Mouse (Mus musculus) gastrocnemius, adult 8-10 months (tissue): Measurements from ENCODE around the gene Camsap3. TPM values are rescaled to one million over a fixed set of nuclear protein-coding genes. Genes with fewer than 3 reads are reported as not detected.
A peak's percentile ranks its signal among the peaks of the same experiment; 100 is the strongest.

Source experiments
- DNase-seq, 2 experiments: peaks; one replicate each; pipeline ENCODE4 v3.0.0; 2022; ENCODE audit warnings: low spot score in 2 of 2
- total RNA-seq, 4 experiments: library from RNA; stranded (reverse); gene quantifications; 2 replicates each; pipeline ENCODE4 v1.2.4; 2022

Camsap3 gene
- total RNA-seq, 4 experiments from 2014 or later: 0.12 to 0.46 (median 0.24) TPM

DNA sequence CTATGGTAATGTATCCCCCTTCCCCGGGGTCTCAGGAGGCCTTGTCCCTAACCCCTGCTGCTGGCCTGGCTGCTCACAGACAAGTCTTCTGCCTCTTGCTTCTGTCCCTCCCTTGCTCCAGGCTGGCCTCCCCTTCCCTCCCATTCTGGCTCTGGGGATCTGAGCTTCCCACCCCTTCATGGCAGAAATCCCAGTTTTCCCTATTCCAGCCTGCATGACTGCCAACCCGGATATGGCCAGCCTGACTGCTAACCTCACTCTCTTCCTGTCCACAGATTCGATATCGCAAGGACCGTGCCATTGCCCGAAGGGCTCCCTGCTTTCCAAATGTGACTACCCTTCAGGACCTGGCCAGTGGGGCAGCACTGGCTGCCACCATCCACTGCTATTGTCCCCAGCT, 13.3 kb downstream of the Camsap3 start:
- peak; percentile 40 to 48 for DNase-seq

- DNase-seq: no peak
Measured at GRCm38 (mm10) chr8:3603439-3603838, 16.3 kb downstream of the Camsap3 start.

- no peak for DNase-seq
Measured at GRCm38 (mm10) chr8:3606593-3606992, 19.5 kb downstream of the Camsap3 start.

DNA sequence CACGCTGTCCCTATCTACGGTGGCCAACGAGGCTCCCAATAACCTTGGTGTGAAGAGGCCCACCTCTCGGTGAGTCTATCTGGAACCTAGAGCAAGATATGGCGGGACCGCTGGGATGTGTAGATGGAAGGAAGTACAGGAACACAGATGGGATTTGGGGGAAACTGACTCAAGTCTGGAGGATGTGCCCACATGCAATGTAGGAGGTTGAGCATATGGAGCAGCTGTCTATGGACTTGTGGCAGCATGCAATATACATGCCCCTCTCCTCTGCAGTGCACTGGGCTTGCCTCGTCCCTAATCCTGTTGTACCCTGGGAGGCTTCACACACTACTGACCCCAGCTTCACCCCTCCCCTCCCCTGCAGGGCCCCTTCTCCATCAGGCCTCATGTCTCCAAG, 20.7 kb downstream of the Camsap3 start:
- no peak for DNase-seq

DNA sequence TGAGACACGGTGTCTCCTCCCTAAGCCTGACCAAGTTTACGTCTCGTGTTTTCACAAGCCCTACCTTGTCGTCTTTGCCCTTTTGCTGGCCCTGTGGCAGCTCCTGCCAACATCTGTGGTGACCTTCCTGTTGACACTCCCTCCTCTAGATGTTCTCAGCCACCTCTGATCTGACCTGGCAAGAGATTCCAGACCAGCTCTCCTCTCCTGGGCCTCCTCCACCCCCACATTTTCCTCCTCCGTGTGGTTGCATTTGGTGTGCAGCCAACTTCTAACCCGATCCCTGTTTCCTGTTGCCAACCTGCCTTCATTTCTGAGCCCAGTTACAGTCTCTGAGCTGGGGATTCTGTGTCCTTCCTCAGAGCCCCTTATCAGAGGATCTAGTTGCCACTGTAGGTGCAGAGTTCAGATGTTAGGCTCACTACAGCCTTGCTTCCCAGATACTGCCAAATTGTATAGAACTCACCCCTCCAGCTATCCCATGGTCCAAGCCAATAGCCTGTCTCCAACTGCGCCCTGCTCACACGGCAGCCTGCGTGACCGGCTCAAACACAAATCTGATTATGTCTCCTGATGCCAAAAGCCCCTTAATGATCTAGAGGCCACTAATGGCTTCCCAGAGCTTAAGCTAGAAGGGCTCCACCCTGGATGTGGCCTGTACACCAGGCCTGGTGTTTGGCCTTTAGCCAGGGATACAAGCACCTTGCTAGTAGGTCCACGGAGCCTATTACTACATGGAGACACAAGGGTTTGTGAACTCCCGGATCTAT, 22.1 kb downstream of the Camsap3 start:
- no peak for DNase-seq

DNA sequence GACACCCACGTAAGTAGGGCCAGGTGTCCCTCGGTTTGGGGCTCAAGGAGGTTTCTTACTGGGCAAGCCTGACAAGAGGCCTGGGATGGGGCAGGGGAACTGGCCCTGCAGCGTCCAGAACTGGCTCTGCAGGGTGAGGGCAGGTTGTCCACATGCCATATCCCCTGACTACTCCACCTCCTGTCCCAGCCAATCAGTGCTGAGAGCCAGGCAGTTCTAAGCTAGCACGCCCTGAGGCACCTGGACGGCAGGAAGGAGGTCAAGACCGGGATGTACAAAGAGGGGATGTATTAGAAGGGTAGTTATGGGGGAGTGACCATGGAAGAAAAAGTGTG, 22.7 kb downstream of the Camsap3 start:
- DNase-seq: no peak

- peak; percentile 98 for DNase-seq
Measured at GRCm38 (mm10) chr8:3621199-3621970, 34.3 kb downstream of the Camsap3 start, which contains the start of the genes Xab2 and Pet100. Xab2 (minus strand) TSS chr8:3621316. Pet100 (plus strand) TSS chr8:3621548.

GRCm38 (mm10) chr8:3622119-3622518, 35.0 kb downstream of the Camsap3 start:
- DNase-seq: no peak

DNA sequence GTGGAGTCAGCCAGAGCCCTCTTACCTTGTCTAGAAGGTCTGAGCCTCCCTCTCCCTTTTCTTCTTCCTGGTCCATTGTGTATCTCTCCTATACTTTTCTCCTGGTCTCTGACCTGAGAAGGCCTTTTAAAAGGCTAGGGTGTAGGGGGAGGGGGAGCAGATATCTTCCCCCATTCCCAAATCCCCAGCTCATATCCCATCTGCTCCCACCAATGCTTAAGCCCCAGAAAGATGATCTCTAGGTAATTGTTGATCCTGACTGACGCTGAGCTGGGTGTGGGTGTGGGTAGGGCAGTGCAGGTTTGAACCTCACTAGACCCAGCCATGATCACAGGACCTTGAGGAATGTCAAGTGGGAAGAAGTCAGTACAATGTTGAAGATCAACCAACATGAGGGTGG, 38.4 kb downstream of the Camsap3 start, which contains the start of gene Pcp2:
Gene Pcp2, minus strand, starts transcription at position 101 of the 400 bp plus-strand sequence.
- DNase-seq: no peak

DNA sequence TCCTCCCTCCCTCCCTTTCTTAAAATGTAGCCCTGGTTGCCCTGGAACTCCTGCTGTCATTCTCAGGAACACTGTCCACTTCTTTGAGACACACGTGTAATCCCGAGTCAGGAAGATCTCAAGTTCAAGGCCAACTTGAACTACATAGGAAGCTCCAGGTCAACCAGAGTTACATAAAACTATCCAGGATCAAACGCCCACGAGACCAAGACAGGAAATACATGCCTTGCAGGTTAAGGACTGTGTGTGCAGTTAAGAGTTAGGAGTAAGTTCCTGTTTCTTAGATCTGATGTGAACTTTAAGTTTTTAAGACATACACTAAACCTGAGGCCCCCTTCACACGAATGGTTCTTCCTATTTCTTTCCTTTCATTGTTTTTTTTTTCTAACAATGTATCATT, 39.9 kb downstream of the Camsap3 start:
- no peak for DNase-seq

- no peak for DNase-seq
Measured at GRCm38 (mm10) chr8:3628014-3628413, 40.9 kb downstream of the Camsap3 start.

- peak in 1 of 2 experiments; percentile 27 for DNase-seq
Measured at GRCm38 (mm10) chr8:3630647-3631477, 43.8 kb downstream of the Camsap3 start, which contains the start of gene Stxbp2. Stxbp2 (plus strand) TSS chr8:3630955.

DNA sequence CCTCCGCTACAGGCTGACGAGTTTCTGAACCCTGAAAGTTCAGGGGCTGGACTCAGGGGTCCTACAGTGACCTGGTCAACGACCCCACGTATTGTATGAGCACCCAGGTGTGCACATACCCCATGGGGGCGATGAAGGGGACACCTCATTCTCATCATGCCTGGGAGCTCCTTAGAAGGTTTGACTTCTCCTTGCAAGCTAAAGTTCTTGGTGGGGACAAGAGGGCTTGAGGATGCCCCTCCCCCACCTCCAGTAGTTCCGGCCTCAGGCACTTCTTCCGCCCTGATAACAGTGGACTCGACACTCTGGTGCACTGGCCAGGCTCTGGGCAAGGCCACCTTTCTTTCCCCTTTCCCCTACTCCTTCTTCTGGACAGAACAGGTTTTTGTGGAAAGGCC, 44.4 kb downstream of the Camsap3 start:
- DNase-seq: no peak

- DNase-seq: peak; percentile 12 to 17
Measured at GRCm38 (mm10) chr8:3645804-3646203, 58.7 kb downstream of the Camsap3 start.

- no peak for DNase-seq
Measured at GRCm38 (mm10) chr8:3646824-3647531, 59.9 kb downstream of the Camsap3 start.

- no peak for DNase-seq
Measured at GRCm38 (mm10) chr8:3647561-3647960, 60.5 kb downstream of the Camsap3 start.

- DNase-seq: no peak
Measured at GRCm38 (mm10) chr8:3648268-3648667, 61.2 kb downstream of the Camsap3 start.

DNA sequence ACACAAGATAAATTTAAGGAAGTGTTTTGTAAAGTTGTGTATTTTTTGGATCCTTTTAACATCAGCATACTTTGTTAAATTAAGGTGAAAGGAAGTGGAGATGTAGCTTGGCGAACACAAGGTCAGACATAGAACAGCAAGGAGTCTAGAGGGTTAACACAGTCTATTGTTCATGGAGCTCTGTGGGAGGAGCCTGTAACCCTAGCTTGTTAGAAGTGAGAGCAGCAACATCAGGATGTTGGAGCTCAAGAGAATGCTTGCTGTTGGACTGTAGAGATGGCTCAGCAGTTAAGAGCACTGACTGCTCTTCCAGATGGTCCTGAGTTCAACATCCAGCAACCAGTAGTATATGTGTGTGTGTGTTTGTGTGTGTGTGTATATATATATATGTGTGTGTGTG, 61.9 kb downstream of the Camsap3 start:
- no peak for DNase-seq

GRCm38 (mm10) chr8:3652845-3653244, 65.8 kb downstream of the Camsap3 start:
- no peak for DNase-seq

- DNase-seq: no peak
Measured at GRCm38 (mm10) chr8:3654726-3655508, 67.8 kb downstream of the Camsap3 start.
